Mouse (Mus musculus) liver, embryonic 13.5 days (tissue): ENCODE data around the gene Elp4. TPM values are rescaled to one million over a fixed set of nuclear protein-coding genes. Genes with fewer than 3 reads are reported as not detected.

ENCODE experiments used
- ATAC-seq: fragments of 200-750 bp; cut with Nextera tagmentation; 2 replicates; pipeline ENCODE4 v1.8.0; 2017; ENCODE audit warnings: low read depth, mild to moderate bottlenecking, moderate number of reproducible peaks, moderate library complexity
- DNase-seq: peaks from one replicate; pipeline ENCODE4 v3.0.0; 2022
- H3K27ac ChIP-seq: fragments of 300-500 bp; sonication (generic); 2 replicates; pipeline ENCODE4 v1.5.1; 2015; ENCODE audit warnings: moderate library complexity, mild to moderate bottlenecking, inconsistent platforms
- H3K27me3 ChIP-seq: fragments of 300-500 bp; sonication (generic); 2 replicates; pipeline ENCODE4 v1.6.1; 2015; ENCODE audit warnings: mild to moderate bottlenecking, inconsistent platforms
- H3K36me3 ChIP-seq: fragments of 300-500 bp; sonication (generic); 2 replicates; pipeline ENCODE4 v1.6.1; 2015; ENCODE audit warnings: mild to moderate bottlenecking, inconsistent platforms
- H3K4me1 ChIP-seq: fragments of 300-500 bp; sonication (generic); replicated peaks from 2 replicates; pipeline ENCODE4 v1.6.1; 2015; ENCODE audit warnings: inconsistent platforms
- H3K4me2 ChIP-seq: fragments of 300-500 bp; sonication (generic); 2 replicates; pipeline ENCODE4 v1.6.1; 2015; ENCODE audit warnings: inconsistent platforms, mild to moderate bottlenecking, moderate library complexity
- H3K4me3 ChIP-seq: fragments of 300-500 bp; sonication (generic); replicated peaks from 2 replicates; pipeline ENCODE4 v1.5.1; 2015; ENCODE audit warnings: mild to moderate bottlenecking, inconsistent platforms
- H3K9ac ChIP-seq: fragments of 300-500 bp; sonication (generic); 2 replicates; pipeline ENCODE4 v1.6.1; 2015; ENCODE audit warnings: mild to moderate bottlenecking, inconsistent platforms
- H3K9me3 ChIP-seq: fragments of 300-500 bp; sonication (generic); replicated peaks from 2 replicates; pipeline ENCODE4 v1.6.1; 2016; ENCODE audit warnings: inconsistent platforms
- WGBS: fragments of 180-500 bp; shearing (Covaris S2); methylation state at CpG from one replicate; pipeline ENCODE4 v1.1.7; 2015; ENCODE audit not compliant: insufficient replicate concordance; 5-methylcytosine and 5-hydroxymethylcytosine counted together
- polyA plus RNA-seq: library from polyadenylated mRNA; unstranded; fragments of >200 nt; fragmentation: Nextera tagmentation; extraction: Ambion mirVana; gene quantifications from 2 replicates; pipeline ENCODE4 v1.2.1, GENCODE M21; 2015

Gene Elp4
- polyA plus RNA-seq, 1 experiment from 2014 or later: 19.7 TPM

- Histone ChIP-seq H3K27ac (no peak overlapping the region), H3K4me3 (no peak overlapping the region), H3K36me3 (no peaks in the 10 kb centered on the region), H3K4me1 (no peaks in the 10 kb centered on the region), H3K9me3 (no peaks in the 10 kb centered on the region), H3K4me2 (no peak overlapping the region), H3K9ac (no peak overlapping the region), H3K27me3 (peaks cover 97% of the 10 kb centered on the region)
- DNase-seq (no peak), ATAC-seq (no peak)
- WGBS: 3% methylated on average over 26 of the region's 26 CpGs
Measured at GRCm38 (mm10) chr2:105660874-105661622, 243.3 kb downstream of the Elp4 start.

GRCm38 (mm10) chr2:105659926-105660873 is 244.2 kb downstream of the Elp4 start:
- Histone ChIP-seq H3K27me3 (peaks cover 96% of the 10 kb centered on the region), H3K4me1 (no peaks in the 10 kb centered on the region), H3K9me3 (no peaks in the 10 kb centered on the region), H3K4me3 (no peak overlapping the region), H3K9ac (no peak overlapping the region), H3K27ac (no peak overlapping the region), H3K4me2 (no peak overlapping the region), H3K36me3 (no peaks in the 10 kb centered on the region)
- ATAC-seq: no peak
- 3% methylated on average over 41 of the region's 41 CpGs for WGBS
- no peak for DNase-seq

- no peaks in the 10 kb centered on the region for H3K36me3 ChIP-seq
Measured at GRCm38 (mm10) chr2:105659350-105659749, 245.0 kb downstream of the Elp4 start.

GRCm38 (mm10) chr2:105656456-105656855 is 247.9 kb downstream of the Elp4 start:
- no peaks in the 10 kb centered on the region for H3K36me3 ChIP-seq
- H3K9me3 ChIP-seq: no peaks in the 10 kb centered on the region
- ATAC-seq (no peak), DNase-seq (no peak)
- no peak overlapping the region for H3K4me3 ChIP-seq
- H3K27ac ChIP-seq: no peak overlapping the region
- peaks cover 69% of the 10 kb centered on the region for H3K27me3 ChIP-seq
- H3K4me2 ChIP-seq: no peak overlapping the region
- WGBS: 65% methylated on average over 8 of the region's 8 CpGs
- H3K4me1 ChIP-seq: no peaks in the 10 kb centered on the region
- no peak overlapping the region for H3K9ac ChIP-seq

More at GRCm38 (mm10) chr2:105659350-105659749, 245.0 kb downstream of the Elp4 start:
- no peak overlapping the region for H3K4me3 ChIP-seq
- no peak overlapping the region for H3K27ac ChIP-seq
- H3K4me1 ChIP-seq: no peaks in the 10 kb centered on the region
- peaks cover 95% of the 10 kb centered on the region for H3K27me3 ChIP-seq
- no peak overlapping the region for H3K9ac ChIP-seq
- H3K9me3 ChIP-seq: no peaks in the 10 kb centered on the region
- DNase-seq (no peak), ATAC-seq (no peak)
- H3K4me2 ChIP-seq: no peak overlapping the region
- 8% methylated on average over 9 of the region's 9 CpGs for WGBS

Other genes starting within 250 kb of the Elp4 start
- 0.05 and 0.07 TPM in 2 replicates for gene Pax6, start 235.7 kb downstream of the Elp4 start, polyA plus RNA-seq
- gene Immp1l, start 74 bp upstream of the Elp4 start, polyA plus RNA-seq: 80.5 and 84.1 TPM in 2 replicates
- gene Dnajc24, start 99.0 kb upstream of the Elp4 start, polyA plus RNA-seq: 21.3 and 29.4 TPM in 2 replicates